Mouse (Mus musculus) thymus, postnatal 36 days (tissue): ENCODE results near the gene Ube2e2.

Source experiments
- DNase-seq, 2 experiments: peaks; one replicate each; pipeline ENCODE4 v3.0.0; 2022; ENCODE audit warnings: mixed read lengths in 2 of 2

The Ube2e2 gene

GRCm38 (mm10) chr14:18893947-18894445 lies at the start of gene Ube2e2:
Ube2e2 (minus strand) TSS chr14:18894267.
- DNase-seq, result no peak

GRCm38 (mm10) chr14:18940068-18940467 lies 46.0 kb upstream of the Ube2e2 start:
- no peak for DNase-seq

- no peak for DNase-seq
These were observed 9.5 kb upstream of the Ube2e2 start for GRCm38 (mm10) chr14:18903553-18903952.

- DNase-seq, result peak; percentile 86 to 89
These were observed 733 bp downstream of the Ube2e2 start for GRCm38 (mm10) chr14:18893121-18893946.

- DNase-seq, result no peak
These were observed 4.5 kb downstream of the Ube2e2 start for GRCm38 (mm10) chr14:18889571-18889970.

GRCm38 (mm10) chr14:18882493-18882892 lies 11.6 kb downstream of the Ube2e2 start:
- no peak for DNase-seq

- no peak for DNase-seq
These were observed 23.4 kb downstream of the Ube2e2 start for GRCm38 (mm10) chr14:18870716-18871115.

GRCm38 (mm10) chr14:18828661-18829060 lies 65.4 kb downstream of the Ube2e2 start:
- DNase-seq, result no peak

GRCm38 (mm10) chr14:18826753-18827152 lies 67.3 kb downstream of the Ube2e2 start:
- no peak for DNase-seq

- DNase-seq, result no peak
These were observed 73.4 kb downstream of the Ube2e2 start for GRCm38 (mm10) chr14:18820713-18821112.

- no peak for DNase-seq
These were observed 97.2 kb downstream of the Ube2e2 start for GRCm38 (mm10) chr14:18796857-18797256.

- DNase-seq, result no peak
These were observed 98.3 kb downstream of the Ube2e2 start for GRCm38 (mm10) chr14:18795787-18796186.

GRCm38 (mm10) chr14:18778993-18779675 lies 114.9 kb downstream of the Ube2e2 start:
- no peak for DNase-seq

GRCm38 (mm10) chr14:18778241-18778640 lies 115.8 kb downstream of the Ube2e2 start:
- DNase-seq, result no peak

GRCm38 (mm10) chr14:18776132-18776531 lies 117.9 kb downstream of the Ube2e2 start:
- DNase-seq, result no peak

GRCm38 (mm10) chr14:18773724-18774123 lies 120.3 kb downstream of the Ube2e2 start:
- no peak for DNase-seq

- DNase-seq, result no peak
These were observed 134.3 kb downstream of the Ube2e2 start for GRCm38 (mm10) chr14:18759601-18760356.

- DNase-seq, result no peak
These were observed 135.2 kb downstream of the Ube2e2 start for GRCm38 (mm10) chr14:18758595-18759532.

- no peak for DNase-seq
These were observed 136.1 kb downstream of the Ube2e2 start for GRCm38 (mm10) chr14:18758003-18758402.

GRCm38 (mm10) chr14:18755410-18755809 lies 138.7 kb downstream of the Ube2e2 start:
- no peak for DNase-seq

GRCm38 (mm10) chr14:18754595-18754994 lies 139.5 kb downstream of the Ube2e2 start:
- no peak for DNase-seq

- DNase-seq, result no peak
These were observed 140.1 kb downstream of the Ube2e2 start for GRCm38 (mm10) chr14:18754001-18754400.
